Mouse (Mus musculus) liver, embryonic 13.5 days (tissue): ENCODE measurements around the gene March7. TPM values are rescaled to one million over a fixed set of nuclear protein-coding genes. Genes with fewer than 3 reads are reported as not detected.

Experiments used
- ATAC-seq: fragments of 200-750 bp; cut with Nextera tagmentation; 2 replicates; pipeline ENCODE4 v1.8.0; 2017; ENCODE audit warnings: low read depth, mild to moderate bottlenecking, moderate number of reproducible peaks, moderate library complexity
- DNase-seq: peaks from one replicate; pipeline ENCODE4 v3.0.0; 2022
- H3K27ac ChIP-seq: fragments of 300-500 bp; sonication (generic); 2 replicates; pipeline ENCODE4 v1.5.1; 2015; ENCODE audit warnings: moderate library complexity, mild to moderate bottlenecking, inconsistent platforms
- H3K27me3 ChIP-seq: fragments of 300-500 bp; sonication (generic); 2 replicates; pipeline ENCODE4 v1.6.1; 2015; ENCODE audit warnings: mild to moderate bottlenecking, inconsistent platforms
- H3K36me3 ChIP-seq: fragments of 300-500 bp; sonication (generic); 2 replicates; pipeline ENCODE4 v1.6.1; 2015; ENCODE audit warnings: mild to moderate bottlenecking, inconsistent platforms
- H3K4me1 ChIP-seq: fragments of 300-500 bp; sonication (generic); replicated peaks from 2 replicates; pipeline ENCODE4 v1.6.1; 2015; ENCODE audit warnings: inconsistent platforms
- H3K4me2 ChIP-seq: fragments of 300-500 bp; sonication (generic); 2 replicates; pipeline ENCODE4 v1.6.1; 2015; ENCODE audit warnings: inconsistent platforms, mild to moderate bottlenecking, moderate library complexity
- H3K4me3 ChIP-seq: fragments of 300-500 bp; sonication (generic); replicated peaks from 2 replicates; pipeline ENCODE4 v1.5.1; 2015; ENCODE audit warnings: mild to moderate bottlenecking, inconsistent platforms
- H3K9ac ChIP-seq: fragments of 300-500 bp; sonication (generic); 2 replicates; pipeline ENCODE4 v1.6.1; 2015; ENCODE audit warnings: mild to moderate bottlenecking, inconsistent platforms
- H3K9me3 ChIP-seq: fragments of 300-500 bp; sonication (generic); replicated peaks from 2 replicates; pipeline ENCODE4 v1.6.1; 2016; ENCODE audit warnings: inconsistent platforms
- WGBS: fragments of 180-500 bp; shearing (Covaris S2); methylation state at CpG from one replicate; pipeline ENCODE4 v1.1.7; 2015; ENCODE audit not compliant: insufficient replicate concordance; 5-methylcytosine and 5-hydroxymethylcytosine counted together
- polyA plus RNA-seq: library from polyadenylated mRNA; unstranded; fragments of >200 nt; fragmentation: Nextera tagmentation; extraction: Ambion mirVana; gene quantifications from 2 replicates; pipeline ENCODE4 v1.2.1, GENCODE M21; 2015

March7 gene
- polyA plus RNA-seq, 1 experiment from 2014 or later: 23.4 TPM

- Histone ChIP-seq H3K36me3 (peaks cover 25% of the 10 kb centered on the region), H3K27me3 (no peaks in the 10 kb centered on the region), H3K4me1 (peaks cover 62% of the 10 kb centered on the region), H3K9ac (no peak overlapping the region), H3K27ac (no peak overlapping the region), H3K4me2 (no peak overlapping the region), H3K9me3 (no peaks in the 10 kb centered on the region), H3K4me3 (no peak overlapping the region)
- DNase-seq: no peak
- WGBS: 71% methylated on average over 4 of the region's 4 CpGs
- ATAC-seq: no peak
Observed at GRCm38 (mm10) chr2:60216547-60217153, 7.0 kb downstream of the March7 start.

DNA sequence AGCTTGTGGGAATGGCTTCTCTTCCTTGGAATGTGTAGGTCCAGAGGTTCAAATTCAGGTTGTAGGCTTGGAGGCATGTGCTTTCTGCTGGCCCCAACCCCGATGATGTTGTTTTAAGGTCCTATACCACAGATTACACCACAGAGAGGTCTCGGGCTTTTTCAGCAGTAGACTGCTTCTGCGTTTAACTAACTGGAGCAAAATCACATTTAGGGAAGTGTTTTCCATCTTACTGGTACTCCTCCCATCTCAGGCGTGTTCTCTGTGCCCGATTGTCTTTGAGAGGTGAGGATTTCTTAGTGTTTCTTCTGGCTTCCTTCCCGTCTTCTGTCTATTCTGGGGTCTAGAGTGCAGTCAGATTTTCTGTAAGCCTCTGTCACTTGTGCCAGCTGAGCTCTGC is 7.9 kb downstream of the March7 start:
- Histone ChIP-seq H3K4me1 (peaks cover 54% of the 10 kb centered on the region), H3K9me3 (no peaks in the 10 kb centered on the region), H3K4me3 (no peak overlapping the region), H3K27ac (no peak overlapping the region), H3K9ac (no peak overlapping the region), H3K4me2 (no peak overlapping the region), H3K36me3 (peaks cover 22% of the 10 kb centered on the region), H3K27me3 (no peaks in the 10 kb centered on the region)
- DNase-seq (no peak), ATAC-seq (no peak)
- 68% methylated on average over 6 of the region's 6 CpGs for WGBS

- no peaks in the 10 kb centered on the region for H3K27me3 ChIP-seq
- no peak for DNase-seq
- H3K9me3 ChIP-seq: no peaks in the 10 kb centered on the region
- H3K27ac ChIP-seq: no peak overlapping the region
- H3K4me3 ChIP-seq: no peak overlapping the region
- H3K4me2 ChIP-seq: no peak overlapping the region
- no peak for ATAC-seq
- H3K4me1 ChIP-seq: peaks cover 30% of the 10 kb centered on the region
- H3K9ac ChIP-seq: no peak overlapping the region
- WGBS: 85% methylated on average over 6 of the region's 6 CpGs
- no peaks in the 10 kb centered on the region; the same call in 1 of the 2 replicates for H3K36me3 ChIP-seq
Observed at GRCm38 (mm10) chr2:60221236-60221635, 11.5 kb downstream of the March7 start.

DNA sequence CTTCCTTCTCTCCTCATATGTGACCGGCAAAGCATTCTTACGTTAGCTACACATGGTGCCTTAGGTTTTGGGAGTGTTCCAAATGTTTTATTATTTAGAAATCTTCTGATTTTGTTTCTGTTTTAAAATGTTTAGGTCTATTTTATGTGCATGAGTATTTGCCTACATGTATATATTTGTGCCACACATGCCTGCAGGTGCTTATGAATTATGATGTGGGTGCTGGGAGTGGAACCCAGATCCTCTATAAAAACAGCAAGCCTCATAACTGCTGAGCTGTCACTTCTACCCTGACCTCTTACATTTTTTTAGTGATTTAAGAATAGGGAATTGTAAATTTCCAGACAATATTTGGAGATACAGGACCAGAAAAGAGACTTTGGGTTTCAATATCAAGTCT is 12.3 kb downstream of the March7 start:
- H3K9ac ChIP-seq: no peak overlapping the region
- WGBS: 94% methylated on average over 2 of the region's 2 CpGs
- ATAC-seq: no peak

GRCm38 (mm10) chr2:60223489-60223888 is 13.8 kb downstream of the March7 start:
- peaks cover 28% of the 10 kb centered on the region for H3K4me1 ChIP-seq
- no peak overlapping the region for H3K27ac ChIP-seq
- H3K9me3 ChIP-seq: no peaks in the 10 kb centered on the region
- H3K27me3 ChIP-seq: no peaks in the 10 kb centered on the region
- H3K9ac ChIP-seq: no peak overlapping the region
- H3K36me3 ChIP-seq: no peaks in the 10 kb centered on the region; the same call in 1 of the 2 replicates
- ATAC-seq: no peak
- no peak for DNase-seq
- 56% methylated on average over 1 of the region's 1 CpGs for WGBS
- H3K4me2 ChIP-seq: no peak overlapping the region
- H3K4me3 ChIP-seq: no peak overlapping the region

More for the DNA sequence above, 12.3 kb downstream of the March7 start:
- no peak overlapping the region for H3K4me3 ChIP-seq
- peaks cover 25% of the 10 kb centered on the region for H3K4me1 ChIP-seq
- H3K9me3 ChIP-seq: no peaks in the 10 kb centered on the region
- DNase-seq: no peak
- H3K4me2 ChIP-seq: no peak overlapping the region
- no peaks in the 10 kb centered on the region; the same call in 1 of the 2 replicates for H3K36me3 ChIP-seq
- H3K27ac ChIP-seq: no peak overlapping the region
- H3K27me3 ChIP-seq: no peaks in the 10 kb centered on the region

GRCm38 (mm10) chr2:60228470-60228869 is 18.8 kb downstream of the March7 start:
- no peak for DNase-seq
- 83% methylated on average over 1 of the region's 1 CpGs for WGBS
- Histone ChIP-seq H3K9me3 (no peaks in the 10 kb centered on the region), H3K9ac (no peak overlapping the region), H3K4me3 (no peak overlapping the region), H3K36me3 (peaks cover 30% of the 10 kb centered on the region), H3K27ac (no peak overlapping the region; the same call in 1 of the 2 replicates), H3K4me2 (no peak overlapping the region), H3K4me1 (peaks cover 19% of the 10 kb centered on the region), H3K27me3 (no peaks in the 10 kb centered on the region)
- ATAC-seq: peak; percentile 43; the same call in 1 of the 2 replicates

- WGBS: 81% methylated on average over 2 of the region's 2 CpGs
- H3K9me3 ChIP-seq: no peaks in the 10 kb centered on the region
- H3K27ac ChIP-seq: no peak overlapping the region
- H3K4me1 ChIP-seq: peaks cover 17% of the 10 kb centered on the region
- DNase-seq: no peak
- ATAC-seq: no peak
- H3K4me3 ChIP-seq: no peak overlapping the region
- peaks cover 45% of the 10 kb centered on the region for H3K36me3 ChIP-seq
- H3K27me3 ChIP-seq: no peaks in the 10 kb centered on the region
- no peak overlapping the region for H3K9ac ChIP-seq
- no peak overlapping the region for H3K4me2 ChIP-seq
Observed at GRCm38 (mm10) chr2:60230361-60230760, 20.7 kb downstream of the March7 start.

DNA sequence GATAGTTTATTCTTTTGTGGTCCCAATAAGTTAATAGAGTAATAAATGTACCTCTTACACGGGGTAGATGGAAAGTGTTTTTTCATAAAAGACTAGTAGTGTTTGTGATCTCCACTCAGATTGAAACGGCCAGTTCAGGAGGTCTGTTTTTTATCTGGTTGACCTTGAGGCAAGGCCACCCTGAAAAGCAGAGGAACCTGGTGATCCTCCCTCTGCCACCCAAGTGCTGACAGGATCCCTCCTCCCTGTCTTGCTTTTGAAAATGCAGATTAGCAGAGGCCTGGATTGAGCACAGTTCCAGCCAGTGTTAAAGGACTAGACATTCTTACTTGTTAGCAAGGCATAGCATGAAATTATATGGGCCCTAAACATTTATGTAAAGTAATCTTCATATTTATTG is 23.5 kb downstream of the March7 start:
- H3K9me3 ChIP-seq: no peaks in the 10 kb centered on the region
- H3K27ac ChIP-seq: no peak overlapping the region
- H3K4me3 ChIP-seq: no peak overlapping the region
- peaks cover 7% of the 10 kb centered on the region for H3K4me1 ChIP-seq
- H3K4me2 ChIP-seq: no peak overlapping the region
- ATAC-seq: no peak
- 64% methylated on average over 2 of the region's 2 CpGs for WGBS
- no peak overlapping the region for H3K9ac ChIP-seq
- no peak for DNase-seq
- peaks cover 68% of the 10 kb centered on the region for H3K36me3 ChIP-seq
- no peaks in the 10 kb centered on the region for H3K27me3 ChIP-seq

- ATAC-seq: no peak
- Histone ChIP-seq H3K27me3 (no peaks in the 10 kb centered on the region), H3K27ac (no peak overlapping the region), H3K4me3 (no peak overlapping the region), H3K9me3 (no peaks in the 10 kb centered on the region), H3K4me2 (no peak overlapping the region), H3K4me1 (no peaks in the 10 kb centered on the region), H3K9ac (no peak overlapping the region), H3K36me3 (peaks cover 75% of the 10 kb centered on the region)
- no peak for DNase-seq
- WGBS: 84% methylated on average over 7 of the region's 7 CpGs
Observed at GRCm38 (mm10) chr2:60234506-60234905, 24.8 kb downstream of the March7 start.

- no peaks in the 10 kb centered on the region for H3K4me1 ChIP-seq
- H3K27me3 ChIP-seq: no peaks in the 10 kb centered on the region
- H3K27ac ChIP-seq: no peak overlapping the region
- 73% methylated on average over 4 of the region's 4 CpGs for WGBS
- no peak overlapping the region for H3K4me3 ChIP-seq
- H3K9me3 ChIP-seq: no peaks in the 10 kb centered on the region
- H3K9ac ChIP-seq: no peak overlapping the region
- ATAC-seq: no peak
- peaks cover 26% of the 10 kb centered on the region for H3K36me3 ChIP-seq
- DNase-seq: no peak
- no peak overlapping the region for H3K4me2 ChIP-seq
Observed at GRCm38 (mm10) chr2:60252782-60253181, 43.1 kb downstream of the March7 start.

DNA sequence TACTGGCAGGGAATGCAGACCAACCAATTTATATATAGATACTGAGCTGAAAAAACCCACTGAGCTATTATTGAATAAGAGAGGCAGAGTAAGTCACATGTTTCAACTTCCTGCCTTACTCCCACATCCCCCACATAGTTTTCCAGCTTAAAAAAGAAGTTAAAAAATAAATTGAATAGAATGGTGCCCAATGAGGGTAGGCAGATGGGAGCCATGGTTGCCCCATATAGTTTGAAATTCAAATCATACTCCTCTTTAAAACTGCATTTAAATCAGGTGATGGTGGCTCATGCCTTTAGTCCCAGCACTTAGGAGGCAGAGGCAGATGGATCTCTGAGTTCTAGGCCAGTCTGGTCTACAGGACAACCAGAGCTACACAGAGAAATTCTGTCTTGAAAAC is 43.8 kb downstream of the March7 start:
- H3K4me3 ChIP-seq: no peak overlapping the region
- no peaks in the 10 kb centered on the region for H3K4me1 ChIP-seq
- DNase-seq (no peak), ATAC-seq (no peak)
- no peak overlapping the region for H3K27ac ChIP-seq
- H3K9ac ChIP-seq: no peak overlapping the region
- H3K4me2 ChIP-seq: no peak overlapping the region
- H3K27me3 ChIP-seq: no peaks in the 10 kb centered on the region
- no peaks in the 10 kb centered on the region for H3K9me3 ChIP-seq
- H3K36me3 ChIP-seq: peaks cover 30% of the 10 kb centered on the region

DNA sequence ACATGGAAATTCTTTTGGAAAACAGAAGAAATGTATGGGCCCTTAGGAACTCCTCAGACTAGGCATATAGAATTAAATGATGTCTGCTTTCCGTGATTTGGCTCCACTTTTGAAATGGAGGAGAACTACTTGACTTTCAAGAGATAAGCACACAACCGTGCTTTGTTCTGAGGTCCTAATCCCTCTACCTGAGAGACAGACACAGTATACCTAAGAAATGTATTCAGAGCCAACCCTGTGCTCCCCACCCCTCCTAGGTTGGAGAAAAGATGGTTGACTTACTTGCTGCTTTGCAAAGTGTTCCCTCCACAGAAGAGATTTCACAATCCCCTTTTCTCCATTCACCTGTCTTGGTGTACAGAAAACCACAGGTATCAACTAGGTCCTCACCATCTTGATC is 47.1 kb downstream of the March7 start:
- Histone ChIP-seq H3K27me3 (no peaks in the 10 kb centered on the region), H3K4me2 (no peak overlapping the region), H3K36me3 (peaks cover 18% of the 10 kb centered on the region), H3K27ac (no peak overlapping the region), H3K4me3 (no peak overlapping the region), H3K9me3 (no peaks in the 10 kb centered on the region), H3K4me1 (no peaks in the 10 kb centered on the region), H3K9ac (no peak overlapping the region)
- ATAC-seq: no peak
- WGBS: 67% methylated on average over 2 of the region's 2 CpGs
- no peak for DNase-seq
